Mouse (Mus musculus): ENCODE results near the gene Tldc2. TPM values are rescaled to one million over a fixed set of nuclear protein-coding genes. Genes with fewer than 3 reads are reported as not detected.

The Tldc2 gene
- polyA plus RNA-seq, 1 experiment from 2014 or later, result not detected

DNA sequence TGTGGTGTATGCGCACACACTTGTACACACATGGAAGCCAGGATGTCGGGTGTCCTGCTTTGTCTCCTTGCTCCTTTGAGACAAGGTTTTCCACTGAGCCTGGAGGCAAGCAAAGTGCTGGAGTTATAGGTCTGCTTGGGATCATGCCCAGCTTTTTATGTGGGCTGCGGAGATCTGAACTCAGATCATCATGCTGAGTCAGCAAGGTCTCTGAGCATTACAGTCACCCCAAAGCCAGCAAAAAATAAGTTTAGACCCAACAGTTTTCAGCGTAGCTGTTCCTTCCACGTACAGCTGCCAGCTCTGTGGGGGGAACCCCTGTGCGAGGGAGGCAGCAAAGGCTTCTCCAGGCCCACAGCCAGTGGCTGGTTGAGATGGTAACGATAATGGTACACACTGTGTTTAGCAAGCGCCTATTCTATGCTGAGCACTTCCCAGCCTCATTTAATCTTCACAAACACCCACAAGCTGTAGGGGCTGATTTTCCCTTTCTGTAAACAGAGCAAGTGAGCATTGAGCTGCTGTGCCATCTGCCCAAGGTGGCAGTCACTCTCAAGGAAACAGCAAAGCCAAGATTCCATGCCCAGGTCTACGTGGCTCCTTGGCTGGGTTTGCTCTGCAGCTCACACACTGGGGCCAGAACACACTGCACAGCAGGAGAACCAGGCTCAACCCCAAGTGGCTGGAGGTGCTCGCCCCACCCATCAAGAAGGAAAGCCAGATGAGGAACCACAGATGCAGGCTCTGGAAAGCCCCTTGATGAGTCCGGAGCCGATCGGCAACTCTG is 38.3 kb upstream of the Tldc2 start:
- ATAC-seq (ENCODE audit: low FRiP score), result no peak
- no peaks in the 10 kb centered on the region for H3K9me3 ChIP-seq (ENCODE audit: control insufficient read depth, low read length)

DNA sequence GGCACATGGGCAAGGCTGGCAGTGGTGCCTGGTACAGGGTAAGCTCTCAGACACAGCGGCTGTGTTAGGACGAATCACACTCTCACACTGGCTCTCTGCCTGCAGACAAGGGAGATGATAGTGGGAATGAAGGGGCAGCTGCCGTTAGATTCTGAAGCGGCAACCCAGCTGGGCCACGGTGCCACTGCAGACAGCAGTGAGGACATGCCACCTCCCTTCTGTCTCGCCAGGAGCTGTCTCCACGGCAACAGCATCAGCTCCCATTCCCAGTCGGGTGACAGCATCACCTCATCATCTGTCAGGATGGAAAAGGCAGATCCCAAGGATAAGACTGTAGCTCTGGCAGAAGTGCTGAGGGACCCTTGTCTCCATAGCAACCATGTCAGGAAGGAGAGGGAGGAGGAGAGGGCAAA is 37.0 kb upstream of the Tldc2 start:
- no peak overlapping the region for H3K4me3 ChIP-seq (ENCODE audit: low read depth, low read length)
- H3K4me2 ChIP-seq (replicated peaks; ENCODE audit: low read depth, low read length), result no peak overlapping the region
- no peaks in the 10 kb centered on the region for H3K9me3 ChIP-seq (ENCODE audit: control insufficient read depth, low read length)
- DNase-seq (ENCODE audit: low spot score), result peak; percentile 64
- peaks cover 4% of the 10 kb centered on the region; the same call in 1 of the 2 replicates for H3K4me1 ChIP-seq (replicated peaks; ENCODE audit: control insufficient read depth, insufficient read depth, low read length)
- H3K9ac ChIP-seq (ENCODE audit: low read depth, low read length), result no peak overlapping the region
- H3K36me3 ChIP-seq (ENCODE audit: control insufficient read depth, insufficient read depth, low read length), result peaks cover 11% of the 10 kb centered on the region
- H3K27ac ChIP-seq (ENCODE audit: low read depth, low read length), result peak overlapping the region; percentile 73
- ATAC-seq (ENCODE audit: low FRiP score), result peak; percentile 89
- H3K27me3 ChIP-seq (ENCODE audit: control insufficient read depth, insufficient read depth, low read length), result no peaks in the 10 kb centered on the region
- WGBS, result 51% methylated on average over 8 of the region's 8 CpGs

More for the DNA sequence above, 38.3 kb upstream of the Tldc2 start:
- Histone ChIP-seq H3K27me3 (ENCODE audit: control insufficient read depth, insufficient read depth, low read length) (no peaks in the 10 kb centered on the region), H3K4me1 (replicated peaks; ENCODE audit: control insufficient read depth, insufficient read depth, low read length) (peaks cover 4% of the 10 kb centered on the region; the same call in 1 of the 2 replicates), H3K9ac (ENCODE audit: low read depth, low read length) (no peak overlapping the region), H3K36me3 (ENCODE audit: control insufficient read depth, insufficient read depth, low read length) (peaks cover 13% of the 10 kb centered on the region), H3K4me3 (ENCODE audit: low read depth, low read length) (no peak overlapping the region), H3K27ac (ENCODE audit: low read depth, low read length) (no peak overlapping the region), H3K4me2 (replicated peaks; ENCODE audit: low read depth, low read length) (no peak overlapping the region)
- 94% methylated on average over 13 of the region's 13 CpGs for WGBS
- DNase-seq (ENCODE audit: low spot score), result no peak

DNA sequence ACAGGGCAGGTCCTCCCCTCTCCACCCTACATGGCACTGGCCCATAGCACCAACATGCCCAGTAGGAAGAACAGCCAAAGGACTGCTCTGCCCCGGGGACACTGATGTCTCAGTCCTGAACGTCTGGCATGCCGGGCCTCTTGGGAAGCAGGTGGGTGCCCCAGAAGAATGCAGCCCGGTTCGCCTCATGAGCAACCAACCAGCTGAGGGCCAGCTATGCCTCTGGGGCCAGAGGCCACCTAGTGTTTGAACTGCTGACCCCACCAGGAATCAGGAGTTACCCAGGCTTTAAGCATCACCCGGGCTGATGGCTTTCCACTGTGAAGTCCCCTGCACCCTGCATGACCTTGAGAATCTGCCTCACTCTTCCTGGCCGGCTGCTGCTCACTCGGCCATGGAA is 34.4 kb upstream of the Tldc2 start:
- Histone ChIP-seq H3K36me3 (ENCODE audit: control insufficient read depth, insufficient read depth, low read length) (peaks cover 7% of the 10 kb centered on the region; the same call in 1 of the 2 replicates), H3K4me2 (replicated peaks; ENCODE audit: low read depth, low read length) (no peak overlapping the region), H3K27ac (ENCODE audit: low read depth, low read length) (no peak overlapping the region), H3K9me3 (ENCODE audit: control insufficient read depth, low read length) (no peaks in the 10 kb centered on the region), H3K9ac (ENCODE audit: low read depth, low read length) (no peak overlapping the region), H3K4me3 (ENCODE audit: low read depth, low read length) (no peak overlapping the region), H3K27me3 (ENCODE audit: control insufficient read depth, insufficient read depth, low read length) (no peaks in the 10 kb centered on the region), H3K4me1 (replicated peaks; ENCODE audit: control insufficient read depth, insufficient read depth, low read length) (peaks cover 4% of the 10 kb centered on the region; the same call in 1 of the 2 replicates)
- WGBS, result 77% methylated on average over 8 of the region's 8 CpGs
- DNase-seq (ENCODE audit: low spot score), result no peak
- no peak for ATAC-seq (ENCODE audit: low FRiP score)

DNA sequence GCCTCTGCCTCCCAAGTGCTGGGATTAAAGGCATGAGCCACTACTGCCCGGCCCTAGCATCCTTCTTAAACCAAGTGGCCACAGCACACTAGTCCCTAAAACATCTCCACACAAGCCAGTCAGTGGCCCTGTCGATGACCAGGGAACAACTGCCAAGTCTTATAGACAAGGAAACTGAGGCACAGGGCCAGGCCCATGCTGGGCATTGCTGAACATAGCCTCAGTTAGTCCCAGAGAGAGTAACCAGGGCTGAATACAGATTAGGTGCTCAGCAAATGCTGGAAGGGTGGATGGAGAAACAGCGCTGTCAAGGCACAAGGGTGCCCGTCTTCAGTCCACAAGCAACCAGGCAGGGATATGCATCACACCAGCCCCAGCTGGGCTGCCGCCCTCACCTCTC is 33.7 kb upstream of the Tldc2 start:
- Histone ChIP-seq H3K27me3 (ENCODE audit: control insufficient read depth, insufficient read depth, low read length) (no peaks in the 10 kb centered on the region), H3K4me2 (replicated peaks; ENCODE audit: low read depth, low read length) (no peak overlapping the region), H3K9me3 (ENCODE audit: control insufficient read depth, low read length) (no peaks in the 10 kb centered on the region), H3K4me1 (replicated peaks; ENCODE audit: control insufficient read depth, insufficient read depth, low read length) (peaks cover 4% of the 10 kb centered on the region), H3K27ac (ENCODE audit: low read depth, low read length) (no peak overlapping the region), H3K36me3 (ENCODE audit: control insufficient read depth, insufficient read depth, low read length) (peaks cover 7% of the 10 kb centered on the region; the same call in 1 of the 2 replicates), H3K9ac (ENCODE audit: low read depth, low read length) (no peak overlapping the region), H3K4me3 (ENCODE audit: low read depth, low read length) (no peak overlapping the region)
- no peak for ATAC-seq (ENCODE audit: low FRiP score)
- no peak for DNase-seq (ENCODE audit: low spot score)
- WGBS, result 95% methylated on average over 5 of the region's 5 CpGs

DNA sequence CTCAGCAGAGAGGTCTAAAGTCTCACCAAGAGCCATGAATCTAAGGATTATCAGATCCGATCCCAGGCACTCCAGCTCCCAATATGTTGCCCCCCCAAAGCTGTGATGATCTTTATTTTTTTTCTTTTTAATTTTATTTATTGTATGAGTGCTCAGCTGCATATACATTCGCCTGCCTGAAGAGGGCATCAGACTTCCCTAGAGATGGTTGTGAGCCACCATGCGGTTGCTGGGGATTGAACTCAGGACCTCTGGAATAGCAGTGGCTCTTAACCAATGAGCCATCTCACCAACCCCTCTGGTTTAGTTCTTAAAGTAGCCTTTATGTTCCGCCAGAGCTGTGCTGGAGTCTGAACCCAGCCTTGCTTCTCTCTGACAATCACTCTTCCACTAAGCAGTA is 33.1 kb upstream of the Tldc2 start:
- no peak overlapping the region for H3K27ac ChIP-seq (ENCODE audit: low read depth, low read length)
- H3K27me3 ChIP-seq (ENCODE audit: control insufficient read depth, insufficient read depth, low read length), result no peaks in the 10 kb centered on the region
- no peak overlapping the region for H3K4me3 ChIP-seq (ENCODE audit: low read depth, low read length)
- 79% methylated on average over 4 of the region's 4 CpGs for WGBS
- ATAC-seq (ENCODE audit: low FRiP score) (no peak), DNase-seq (ENCODE audit: low spot score) (no peak)
- H3K4me2 ChIP-seq (replicated peaks; ENCODE audit: low read depth, low read length), result no peak overlapping the region
- H3K4me1 ChIP-seq (replicated peaks; ENCODE audit: control insufficient read depth, insufficient read depth, low read length), result peaks cover 11% of the 10 kb centered on the region
- no peaks in the 10 kb centered on the region for H3K9me3 ChIP-seq (ENCODE audit: control insufficient read depth, low read length)
- peaks cover 7% of the 10 kb centered on the region; the same call in 1 of the 2 replicates for H3K36me3 ChIP-seq (ENCODE audit: control insufficient read depth, insufficient read depth, low read length)
- no peak overlapping the region for H3K9ac ChIP-seq (ENCODE audit: low read depth, low read length)

DNA sequence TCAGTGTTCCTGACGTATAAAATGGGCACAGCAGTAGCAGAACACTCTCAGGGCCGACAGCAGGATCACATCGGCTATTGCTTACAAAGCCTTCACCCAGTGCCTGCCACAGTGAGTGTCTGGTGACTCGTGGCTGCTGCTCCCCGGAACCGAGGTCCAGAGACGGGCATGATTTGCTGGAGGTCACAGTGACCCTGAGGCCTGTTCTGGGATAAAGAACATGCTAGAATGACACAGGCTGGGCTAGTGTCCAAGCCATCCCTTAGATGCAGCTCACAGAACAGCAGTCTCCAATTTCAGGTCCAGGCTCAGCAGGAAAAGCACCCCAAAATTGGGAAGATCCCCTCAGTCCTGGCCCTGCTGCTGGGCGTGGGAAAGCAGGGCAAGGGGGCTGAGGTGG is 32.6 kb upstream of the Tldc2 start:
- WGBS, result 85% methylated on average over 8 of the region's 8 CpGs
- no peak overlapping the region for H3K27ac ChIP-seq (ENCODE audit: low read depth, low read length)

DNA sequence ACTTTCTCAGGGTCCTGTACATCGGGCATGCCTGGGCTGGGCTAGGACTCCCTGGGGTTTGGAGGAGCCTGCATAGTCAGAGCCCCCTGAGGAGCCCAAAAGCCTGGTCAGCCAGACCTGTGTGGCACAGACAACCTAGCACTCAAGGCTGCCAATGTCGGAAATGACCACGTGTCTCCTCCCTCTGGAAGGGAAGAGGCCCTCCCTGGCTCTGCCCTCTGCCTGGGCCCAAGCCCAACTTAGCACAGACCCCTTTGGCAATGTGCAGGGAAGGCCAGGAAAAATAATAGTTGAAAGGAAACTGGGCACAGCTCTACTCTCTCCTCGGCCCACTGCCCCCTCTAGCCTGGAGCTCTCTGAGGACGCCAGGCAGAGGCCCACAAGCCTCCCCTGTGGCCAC is 32.0 kb upstream of the Tldc2 start:
- Histone ChIP-seq H3K9ac (ENCODE audit: low read depth, low read length) (no peak overlapping the region), H3K27ac (ENCODE audit: low read depth, low read length) (no peak overlapping the region), H3K36me3 (ENCODE audit: control insufficient read depth, insufficient read depth, low read length) (peaks cover 7% of the 10 kb centered on the region; the same call in 1 of the 2 replicates), H3K27me3 (ENCODE audit: control insufficient read depth, insufficient read depth, low read length) (no peaks in the 10 kb centered on the region), H3K4me3 (ENCODE audit: low read depth, low read length) (no peak overlapping the region), H3K9me3 (ENCODE audit: control insufficient read depth, low read length) (no peaks in the 10 kb centered on the region), H3K4me2 (replicated peaks; ENCODE audit: low read depth, low read length) (no peak overlapping the region), H3K4me1 (replicated peaks; ENCODE audit: control insufficient read depth, insufficient read depth, low read length) (peaks cover 16% of the 10 kb centered on the region)
- no peak for DNase-seq (ENCODE audit: low spot score)
- ATAC-seq (ENCODE audit: low FRiP score), result no peak
- 75% methylated on average over 5 of the region's 5 CpGs for whole genome bisulfite sequencing

More for the DNA sequence above, 32.6 kb upstream of the Tldc2 start:
- Histone ChIP-seq H3K36me3 (ENCODE audit: control insufficient read depth, insufficient read depth, low read length) (peaks cover 7% of the 10 kb centered on the region; the same call in 1 of the 2 replicates), H3K27me3 (ENCODE audit: control insufficient read depth, insufficient read depth, low read length) (no peaks in the 10 kb centered on the region), H3K4me2 (replicated peaks; ENCODE audit: low read depth, low read length) (no peak overlapping the region), H3K9ac (ENCODE audit: low read depth, low read length) (no peak overlapping the region), H3K9me3 (ENCODE audit: control insufficient read depth, low read length) (no peaks in the 10 kb centered on the region), H3K4me3 (ENCODE audit: low read depth, low read length) (no peak overlapping the region), H3K4me1 (replicated peaks; ENCODE audit: control insufficient read depth, insufficient read depth, low read length) (peaks cover 14% of the 10 kb centered on the region)
- DNase-seq (ENCODE audit: low spot score), result no peak
- ATAC-seq (ENCODE audit: low FRiP score), result no peak

DNA sequence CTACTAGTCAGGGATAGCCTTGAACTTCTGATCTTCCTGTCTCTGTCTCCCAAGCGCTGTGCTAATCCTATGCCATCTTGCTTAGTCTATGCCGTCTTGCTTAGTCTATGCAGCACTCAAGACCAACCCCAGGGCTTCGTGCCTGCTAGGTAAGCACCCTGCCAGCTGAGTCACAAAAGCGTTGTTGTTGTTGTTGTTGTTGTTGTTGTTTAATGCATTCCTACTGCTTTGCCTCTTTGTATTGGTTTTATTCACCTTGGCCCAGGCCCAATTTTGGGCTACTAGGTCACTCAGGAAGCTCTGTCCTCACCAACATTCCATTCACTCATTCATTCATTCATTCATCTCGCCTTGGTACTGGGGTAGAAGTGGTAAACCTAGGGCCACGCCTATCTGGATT is 31.1 kb upstream of the Tldc2 start:
- Histone ChIP-seq H3K4me1 (replicated peaks; ENCODE audit: control insufficient read depth, insufficient read depth, low read length) (peaks cover 12% of the 10 kb centered on the region), H3K27ac (ENCODE audit: low read depth, low read length) (no peak overlapping the region), H3K9me3 (ENCODE audit: control insufficient read depth, low read length) (no peaks in the 10 kb centered on the region), H3K4me2 (replicated peaks; ENCODE audit: low read depth, low read length) (no peak overlapping the region), H3K9ac (ENCODE audit: low read depth, low read length) (no peak overlapping the region), H3K36me3 (ENCODE audit: control insufficient read depth, insufficient read depth, low read length) (peaks cover 7% of the 10 kb centered on the region; the same call in 1 of the 2 replicates), H3K27me3 (ENCODE audit: control insufficient read depth, insufficient read depth, low read length) (no peaks in the 10 kb centered on the region), H3K4me3 (ENCODE audit: low read depth, low read length) (no peak overlapping the region)
- ATAC-seq (ENCODE audit: low FRiP score) (no peak), DNase-seq (ENCODE audit: low spot score) (no peak)
- WGBS, result 93% methylated on average over 6 of the region's 6 CpGs

DNA sequence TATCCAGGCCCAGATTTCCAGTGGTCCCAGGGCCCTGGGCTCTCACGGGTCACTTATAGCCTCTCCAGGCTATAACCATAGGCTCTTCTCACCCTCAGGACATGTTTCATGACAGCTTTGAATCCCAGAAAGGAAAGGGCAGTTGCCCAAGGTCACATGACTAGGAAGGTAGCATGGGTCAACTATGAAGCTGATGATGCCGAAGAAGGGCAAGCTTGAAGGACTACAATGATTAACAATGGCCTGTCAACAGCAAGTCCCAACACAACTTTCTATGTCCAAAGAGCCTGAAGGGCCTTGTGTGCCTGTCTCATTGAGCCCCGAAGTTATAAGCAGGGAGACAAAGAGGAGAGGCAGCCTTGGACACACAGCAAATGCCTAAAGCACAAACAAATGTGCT is 29.7 kb upstream of the Tldc2 start:
- ATAC-seq (ENCODE audit: low FRiP score) (no peak), DNase-seq (ENCODE audit: low spot score) (no peak)
- Histone ChIP-seq H3K4me2 (replicated peaks; ENCODE audit: low read depth, low read length) (no peak overlapping the region), H3K36me3 (ENCODE audit: control insufficient read depth, insufficient read depth, low read length) (peaks cover 7% of the 10 kb centered on the region; the same call in 1 of the 2 replicates), H3K4me3 (ENCODE audit: low read depth, low read length) (no peak overlapping the region), H3K27ac (ENCODE audit: low read depth, low read length) (no peak overlapping the region), H3K9me3 (ENCODE audit: control insufficient read depth, low read length) (no peaks in the 10 kb centered on the region), H3K4me1 (replicated peaks; ENCODE audit: control insufficient read depth, insufficient read depth, low read length) (peaks cover 12% of the 10 kb centered on the region), H3K27me3 (ENCODE audit: control insufficient read depth, insufficient read depth, low read length) (no peaks in the 10 kb centered on the region), H3K9ac (ENCODE audit: low read depth, low read length) (no peak overlapping the region)
- WGBS, result 90% methylated on average over 3 of the region's 3 CpGs

All from hindbrain, embryonic 11.5 days (tissue).